ENCODE assay signal across 8 mouse cellular contexts in genomic region chr8:105348450-105349095, GRCm38 (mm10). TPM values are rescaled to one million over a fixed set of nuclear protein-coding genes. Genes with fewer than 3 reads are reported as not detected.
DNase-seq lines count a peak whose midpoint lies in the region; ATAC-seq and TF ChIP-seq lines count a peak whose summit lies in the region.

Slc9a5 (plus strand) TSS chr8:105348843.

- no peaks in the 10 kb centered on the region for H3K9me3 ChIP-seq in G1E (replicated peaks)
- no peaks in the 10 kb centered on the region for H3K9me3 ChIP-seq in heart, embryonic 11.5 days (replicated peaks; ENCODE audit: control insufficient read depth, low read length)
- no peaks in the 10 kb centered on the region for H3K9me3 ChIP-seq in lung, embryonic 15.5 days

- TF ChIP-seq CTCF in G1E (IDR thresholded peaks at IDR 0.05; ENCODE audit: low read depth, low read length) = no peak

- peaks cover under 1% of the 10 kb centered on the region for H3K36me3 ChIP-seq in G1E (replicated peaks)
- no peaks in the 10 kb centered on the region for H3K36me3 ChIP-seq in heart, embryonic 11.5 days (ENCODE audit: control insufficient read depth, insufficient read depth, low read length)
- H3K36me3 ChIP-seq in lung, embryonic 15.5 days = 0 out of 2 replicates have a peak, but pooled peaks cover under 1% of the 10 kb centered on the region

- ATAC-seq in G1E (ENCODE audit: extremely low read depth, insufficient number of reproducible peaks, low FRiP score, poor library complexity, severe bottlenecking) = no peak
- no peak for ATAC-seq in heart, embryonic 11.5 days (replicated peaks; ENCODE audit: insufficient number of reproducible peaks, low FRiP score, low TSS enrichment)
- no peak for ATAC-seq in lung, embryonic 15.5 days (ENCODE audit: borderline replicate concordance, extremely low read depth, low FRiP score, low TSS enrichment)

- peaks cover 60% of the 10 kb centered on the region for H3K4me1 ChIP-seq in G1E (ENCODE audit: insufficient read depth, low read depth, low read length)
- H3K4me1 ChIP-seq in heart, embryonic 11.5 days (ENCODE audit: control insufficient read depth, insufficient read depth, low read length) = peaks cover 35% of the 10 kb centered on the region
- peaks cover 48% of the 10 kb centered on the region for H3K4me1 ChIP-seq in lung, embryonic 15.5 days

- WGBS in heart, embryonic 11.5 days (ENCODE audit: insufficient replicate concordance) = 1% methylated on average over 34 of the region's 34 CpGs
- WGBS in lung, embryonic 15.5 days = under 1% methylated on average over 34 of the region's 34 CpGs

- H3K4me2 ChIP-seq in heart, embryonic 11.5 days = peak within 1 kb of the TSS; percentile 98
- H3K4me2 ChIP-seq in lung, embryonic 15.5 days = peak within 1 kb of the TSS; percentile 98

- DNase-seq in 416B (ENCODE audit: low read depth) (peak; percentile 68), G1E (ENCODE audit: low spot score) (peak; percentile 38)
- peak; percentile 40 to 69 for DNase-seq in cerebellum, postnatal 4 days (ENCODE audit: low spot score in 2 of 2)
- peak; percentile 74 to 80 for DNase-seq in kidney, postnatal 4 days
- peak; percentile 74 for DNase-seq in right cerebral cortex, postnatal 10 days (ENCODE audit: low spot score in 2 of 2)
- no peak for DNase-seq in gastrocnemius, postnatal 14 days

- H3K27me3 ChIP-seq in G1E (ENCODE audit: insufficient read depth, low read length) = peaks cover 54% of the 10 kb centered on the region
- H3K27me3 ChIP-seq in heart, embryonic 11.5 days (ENCODE audit: control insufficient read depth, insufficient read depth, low read length) = no peaks in the 10 kb centered on the region
- H3K27me3 ChIP-seq in lung, embryonic 15.5 days = no peaks in the 10 kb centered on the region

- peak within 1 kb of the TSS; percentile 82 for H3K9ac ChIP-seq in heart, embryonic 11.5 days (ENCODE audit: low read depth, low read length)
- peak within 1 kb of the TSS; percentile 74 for H3K9ac ChIP-seq in lung, embryonic 15.5 days

- peak within 1 kb of the TSS; percentile 91 for H3K27ac ChIP-seq in heart, embryonic 11.5 days (ENCODE audit: low read depth, low read length)
- H3K27ac ChIP-seq in lung, embryonic 15.5 days = peak within 1 kb of the TSS; percentile 97

- intact Hi-C loops in gastrocnemius, postnatal 14 days (cut with DNase I; ENCODE audit: low total_unique reads) = no loop called here

- peak within 1 kb of the TSS; percentile 74 for H3K4me3 ChIP-seq in G1E (ENCODE audit: low read depth, low read length)
- peak within 1 kb of the TSS; percentile 78 for H3K4me3 ChIP-seq in heart, embryonic 11.5 days (ENCODE audit: low read depth, low read length)
- H3K4me3 ChIP-seq in lung, embryonic 15.5 days = peak within 1 kb of the TSS; percentile 64

RNA-seq across cellular contexts. Expression of gene Slc9a5, which starts in this region (rescaled TPM):
- total RNA-seq in G1E (2014; fragmentation: Nextera tagmentation) = 0.68 and 1.2 TPM in 2 replicates
- total RNA-seq in G1E (2017) = 0.46 and 0.49 TPM in 2 replicates
- polyA plus RNA-seq in G1E (2012) = 0.87 and 0.99 TPM in 2 replicates
- polyA plus RNA-seq in heart, embryonic 11.5 days (2014; fragmentation: Nextera tagmentation; extraction: Ambion mirVana) = 1.5 and 2.1 TPM in 2 replicates
- polyA plus RNA-seq in lung, embryonic 15.5 days (2015; fragmentation: Nextera tagmentation; extraction: Ambion mirVana) = 6.4 and 7.2 TPM in 2 replicates
- 1 to 10 TPM in 1 of 2 experiments, under 1 TPM in 1; 0.84 to 1.0 TPM for total RNA-seq in gastrocnemius, postnatal 14 days (2021)
